Mouse (Mus musculus): Measurements from ENCODE around the gene Cdh13. TPM values are rescaled to one million over a fixed set of nuclear protein-coding genes. Genes with fewer than 3 reads are reported as not detected.

Gene Cdh13
- polyA plus RNA-seq, 1 experiment: not detected

DNA sequence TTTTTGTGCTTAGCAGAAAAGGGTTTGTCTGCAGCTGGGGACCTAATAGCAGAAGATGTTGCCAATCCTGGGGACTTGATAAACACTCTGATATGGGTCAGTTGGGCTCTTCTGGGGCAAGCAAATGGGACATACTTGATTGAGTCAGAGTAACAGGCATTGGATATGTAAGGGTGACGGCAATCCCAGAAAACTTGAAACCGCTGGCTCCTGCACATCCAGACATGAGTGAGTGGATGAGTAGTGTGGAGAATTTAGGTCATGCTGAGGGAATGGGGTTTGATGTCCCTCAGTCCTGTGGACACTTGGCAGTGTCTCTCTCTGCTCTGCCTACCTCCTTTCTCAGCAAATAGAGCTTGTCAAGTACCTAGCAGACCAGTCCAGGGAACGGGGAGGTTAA is 121.3 kb downstream of the Cdh13 start:
- WGBS: 77% methylated on average over 3 of the region's 3 CpGs
- H3K4me3 ChIP-seq (replicated peaks; ENCODE audit: control insufficient read depth, low read depth, low read length): no peak overlapping the region
- TF ChIP-seq POLR2A (IDR thresholded peaks at IDR 0.05; ENCODE audit: borderline replicate concordance, control insufficient read depth, low read depth, low read length): no peak
- no peak for TF ChIP-seq CTCF (IDR thresholded peaks at IDR 0.05; ENCODE audit: control insufficient read depth, insufficient read depth, low read length)

DNA sequence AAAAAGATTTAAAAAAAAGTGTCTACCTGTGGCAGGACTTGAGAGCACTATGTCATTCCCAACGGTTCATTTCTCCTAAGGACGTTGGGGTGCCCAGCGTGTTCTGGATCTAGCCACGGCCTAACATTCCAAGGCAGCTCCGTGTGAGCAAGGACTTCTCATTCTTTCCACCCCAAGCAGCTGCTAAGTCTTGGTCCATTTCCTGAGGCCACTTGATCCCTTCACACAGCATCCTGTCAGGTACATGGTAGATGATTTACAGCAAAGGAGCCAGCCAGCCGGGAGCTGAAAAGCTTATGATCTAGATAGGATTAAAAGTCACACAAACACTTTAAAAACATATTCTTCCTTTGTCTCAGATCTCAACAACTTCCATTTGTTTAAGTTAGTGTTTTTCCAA is 123.8 kb downstream of the Cdh13 start:
- Histone ChIP-seq H3K4me1 (ENCODE audit: control insufficient read depth, insufficient read depth, low read length) (no peaks in the 10 kb centered on the region), H3K4me3 (replicated peaks; ENCODE audit: control insufficient read depth, low read depth, low read length) (no peak overlapping the region), H3K27ac (ENCODE audit: control insufficient read depth, insufficient read depth, low read depth, low read length, poor library complexity) (no peak overlapping the region)
- WGBS: 19% methylated on average over 6 of the region's 6 CpGs
- no peak for TF ChIP-seq POLR2A (IDR thresholded peaks at IDR 0.05; ENCODE audit: borderline replicate concordance, control insufficient read depth, low read depth, low read length)
- TF ChIP-seq CTCF (IDR thresholded peaks at IDR 0.05; ENCODE audit: control insufficient read depth, insufficient read depth, low read length): no peak

More for the DNA sequence above, 121.3 kb downstream of the Cdh13 start:
- no peak overlapping the region for H3K27ac ChIP-seq (ENCODE audit: control insufficient read depth, insufficient read depth, low read depth, low read length, poor library complexity)
- no peaks in the 10 kb centered on the region for H3K4me1 ChIP-seq (ENCODE audit: control insufficient read depth, insufficient read depth, low read length)

DNA sequence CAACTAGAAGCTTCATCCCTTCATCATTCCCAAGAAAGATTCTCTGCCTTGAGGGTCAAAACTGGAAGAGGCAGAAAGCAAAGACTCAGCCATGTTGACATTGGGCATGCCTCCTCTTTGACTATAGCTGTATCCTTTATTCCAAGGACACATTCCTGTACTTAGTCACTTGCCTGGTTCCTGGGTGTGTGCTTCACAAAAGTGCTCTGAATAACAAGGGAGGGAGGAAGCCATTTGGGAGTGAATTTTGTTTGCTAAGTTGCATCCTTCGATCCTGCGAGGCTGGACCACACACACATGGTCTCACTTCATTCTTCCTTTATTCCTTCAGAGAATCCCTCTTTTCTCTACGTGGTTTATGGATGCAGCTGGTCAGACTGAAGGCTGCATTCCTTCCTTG is 125.9 kb downstream of the Cdh13 start:
- WGBS: 84% methylated on average over 3 of the region's 3 CpGs
- TF ChIP-seq CTCF (IDR thresholded peaks at IDR 0.05; ENCODE audit: control insufficient read depth, insufficient read depth, low read length) (no peak), POLR2A (IDR thresholded peaks at IDR 0.05; ENCODE audit: borderline replicate concordance, control insufficient read depth, low read depth, low read length) (no peak)
- Histone ChIP-seq H3K4me1 (ENCODE audit: control insufficient read depth, insufficient read depth, low read length) (no peaks in the 10 kb centered on the region), H3K4me3 (replicated peaks; ENCODE audit: control insufficient read depth, low read depth, low read length) (no peak overlapping the region), H3K27ac (ENCODE audit: control insufficient read depth, insufficient read depth, low read depth, low read length, poor library complexity) (no peak overlapping the region)

DNA sequence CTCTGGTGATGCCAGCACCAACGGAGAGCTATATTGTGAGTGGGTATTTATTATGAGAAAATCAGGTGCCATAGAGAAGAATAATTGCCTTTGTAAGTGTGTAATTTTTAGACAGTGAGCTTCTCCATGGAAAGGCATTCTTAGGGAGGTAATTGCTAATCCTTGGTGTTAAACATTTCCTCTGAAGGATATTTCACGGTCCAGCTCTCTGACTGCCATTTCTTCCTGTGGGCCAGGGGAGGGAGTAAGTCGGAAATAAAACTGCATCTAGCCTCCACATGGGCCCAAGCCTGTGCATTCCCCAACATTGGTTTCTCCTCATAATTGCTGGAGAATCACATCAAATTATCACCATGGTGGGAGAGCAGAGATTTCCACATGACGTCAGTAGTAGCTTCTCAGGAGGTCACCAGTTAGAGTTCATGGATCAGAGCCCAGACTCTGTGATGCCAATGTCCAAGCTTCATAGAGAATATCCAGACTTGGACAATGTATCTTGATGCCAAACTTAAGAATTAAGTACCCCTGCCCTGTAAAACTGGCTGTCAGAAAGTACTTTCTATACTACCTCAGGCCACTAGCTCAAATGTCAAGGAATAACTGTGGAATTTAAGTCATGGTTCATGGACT is 126.9 kb downstream of the Cdh13 start:
- TF ChIP-seq POLR2A (IDR thresholded peaks at IDR 0.05; ENCODE audit: borderline replicate concordance, control insufficient read depth, low read depth, low read length) (no peak), CTCF (IDR thresholded peaks at IDR 0.05; ENCODE audit: control insufficient read depth, insufficient read depth, low read length) (no peak)
- 81% methylated on average over 4 of the region's 4 CpGs for WGBS
- no peaks in the 10 kb centered on the region for H3K4me1 ChIP-seq (ENCODE audit: control insufficient read depth, insufficient read depth, low read length)
- no peak overlapping the region for H3K27ac ChIP-seq (ENCODE audit: control insufficient read depth, insufficient read depth, low read depth, low read length, poor library complexity)
- H3K4me3 ChIP-seq (replicated peaks; ENCODE audit: control insufficient read depth, low read depth, low read length): no peak overlapping the region

DNA sequence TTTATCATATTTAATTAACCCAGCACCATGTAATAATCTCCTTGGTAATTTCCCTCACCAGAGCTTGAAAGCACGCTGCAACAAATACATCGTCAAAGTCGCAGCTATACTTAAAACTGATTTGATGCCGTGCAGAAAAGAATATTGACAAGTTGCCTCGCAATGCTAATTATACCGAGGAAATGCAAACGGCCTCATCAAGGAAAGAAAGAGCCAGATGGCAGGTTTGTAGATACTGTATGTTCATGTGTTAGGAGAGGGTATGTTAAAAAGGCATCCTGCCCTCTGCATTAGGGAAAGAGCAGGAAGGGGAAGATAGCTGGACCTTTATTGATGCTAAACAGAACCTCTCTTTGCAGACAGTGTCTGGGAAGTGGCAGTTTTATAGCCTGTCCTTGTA is 132.1 kb downstream of the Cdh13 start:
- Histone ChIP-seq H3K27ac (ENCODE audit: control insufficient read depth, insufficient read depth, low read depth, low read length, poor library complexity) (no peak overlapping the region), H3K4me1 (ENCODE audit: control insufficient read depth, insufficient read depth, low read length) (no peaks in the 10 kb centered on the region), H3K4me3 (replicated peaks; ENCODE audit: control insufficient read depth, low read depth, low read length) (no peak overlapping the region)
- 84% methylated on average over 7 of the region's 7 CpGs for WGBS
- TF ChIP-seq POLR2A (IDR thresholded peaks at IDR 0.05; ENCODE audit: borderline replicate concordance, control insufficient read depth, low read depth, low read length) (no peak), CTCF (IDR thresholded peaks at IDR 0.05; ENCODE audit: control insufficient read depth, insufficient read depth, low read length) (no peak)

DNA sequence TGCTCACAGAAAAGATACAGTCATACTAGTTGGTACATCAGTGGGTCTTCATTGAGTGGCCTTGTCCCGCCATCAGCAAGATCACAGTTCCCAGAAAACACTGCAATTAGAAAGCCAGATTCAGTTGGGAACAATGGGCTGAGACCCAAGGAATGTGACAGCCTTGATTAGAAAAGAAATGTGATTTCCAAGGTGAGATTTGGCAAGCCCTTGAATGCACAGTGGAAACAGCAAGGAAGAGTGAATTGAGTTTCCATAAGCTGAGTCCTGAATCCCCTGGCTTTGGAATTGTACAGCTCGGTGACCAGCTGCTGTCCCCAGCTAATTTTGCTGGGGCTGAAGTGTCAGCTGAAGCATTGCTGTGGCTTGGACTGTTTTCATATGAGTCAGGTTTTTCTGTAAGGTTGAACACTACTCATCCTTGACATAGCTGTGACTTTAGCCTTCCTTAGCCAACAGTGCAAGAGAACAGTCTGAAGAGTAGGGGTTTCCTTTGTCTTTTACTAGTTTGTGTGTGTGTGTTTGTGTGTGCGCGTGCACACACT is 133.3 kb downstream of the Cdh13 start:
- Histone ChIP-seq H3K4me1 (ENCODE audit: control insufficient read depth, insufficient read depth, low read length) (no peaks in the 10 kb centered on the region), H3K4me3 (replicated peaks; ENCODE audit: control insufficient read depth, low read depth, low read length) (no peak overlapping the region), H3K27ac (ENCODE audit: control insufficient read depth, insufficient read depth, low read depth, low read length, poor library complexity) (no peak overlapping the region)
- 85% methylated on average over 4 of the region's 4 CpGs for WGBS
- TF ChIP-seq CTCF (IDR thresholded peaks at IDR 0.05; ENCODE audit: control insufficient read depth, insufficient read depth, low read length): no peak
- TF ChIP-seq POLR2A (IDR thresholded peaks at IDR 0.05; ENCODE audit: borderline replicate concordance, control insufficient read depth, low read depth, low read length): no peak

DNA sequence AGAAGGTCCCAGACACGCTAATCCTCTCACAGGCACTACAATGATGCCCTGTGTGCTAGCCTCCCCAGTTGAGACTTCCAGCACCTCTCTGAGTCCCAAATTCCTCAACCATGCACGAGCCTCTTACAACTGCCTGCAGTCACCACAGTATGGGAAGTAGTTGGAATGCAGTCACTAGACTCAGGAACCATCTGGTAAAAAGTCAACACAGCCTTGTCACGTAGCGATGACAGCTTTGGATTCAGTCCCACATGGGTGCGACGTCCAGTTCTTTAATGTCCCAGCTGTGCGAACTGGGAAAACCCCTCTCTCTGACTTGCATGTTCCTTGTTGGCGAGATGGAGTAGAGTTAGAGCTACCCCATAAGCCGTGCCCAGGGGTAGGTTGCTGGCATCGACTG is 139.1 kb downstream of the Cdh13 start:
- no peaks in the 10 kb centered on the region for H3K4me1 ChIP-seq (ENCODE audit: control insufficient read depth, insufficient read depth, low read length)
- no peak overlapping the region for H3K27ac ChIP-seq (ENCODE audit: control insufficient read depth, insufficient read depth, low read depth, low read length, poor library complexity)
- TF ChIP-seq POLR2A (IDR thresholded peaks at IDR 0.05; ENCODE audit: borderline replicate concordance, control insufficient read depth, low read depth, low read length): no peak
- TF ChIP-seq CTCF (IDR thresholded peaks at IDR 0.05; ENCODE audit: control insufficient read depth, insufficient read depth, low read length): no peak
- 78% methylated on average over 10 of the region's 10 CpGs for WGBS
- H3K4me3 ChIP-seq (replicated peaks; ENCODE audit: control insufficient read depth, low read depth, low read length): no peak overlapping the region

DNA sequence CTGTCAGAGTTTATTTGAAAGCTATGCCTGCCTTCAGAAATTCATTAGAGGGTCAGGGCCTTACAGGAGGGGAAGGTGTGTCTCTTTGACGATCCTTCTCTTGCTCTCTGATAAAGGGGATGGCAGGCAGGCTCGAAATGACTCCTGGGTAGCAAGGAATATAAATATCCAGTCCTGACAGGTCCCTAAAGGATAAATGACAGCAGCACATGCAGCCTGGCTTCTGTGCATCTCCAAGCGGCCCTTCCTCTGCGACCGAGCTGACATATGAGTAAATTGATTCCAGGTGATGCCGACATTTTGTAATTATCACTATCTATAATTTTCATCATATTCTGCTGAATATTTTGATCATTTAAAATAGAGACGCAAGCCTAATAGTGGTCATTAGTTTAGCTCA is 145.4 kb downstream of the Cdh13 start:
- no peak overlapping the region for H3K4me3 ChIP-seq (replicated peaks; ENCODE audit: control insufficient read depth, low read depth, low read length)
- no peak overlapping the region for H3K27ac ChIP-seq (ENCODE audit: control insufficient read depth, insufficient read depth, low read depth, low read length, poor library complexity)
- TF ChIP-seq POLR2A (IDR thresholded peaks at IDR 0.05; ENCODE audit: borderline replicate concordance, control insufficient read depth, low read depth, low read length) (no peak), CTCF (IDR thresholded peaks at IDR 0.05; ENCODE audit: control insufficient read depth, insufficient read depth, low read length) (no peak)
- WGBS: 79% methylated on average over 7 of the region's 7 CpGs
- H3K4me1 ChIP-seq (ENCODE audit: control insufficient read depth, insufficient read depth, low read length): no peaks in the 10 kb centered on the region

All from bone marrow, adult 2 months (tissue).